Mouse (Mus musculus) liver, embryonic 12.5 days (tissue): ENCODE data around the gene Sh3bp2. TPM values are rescaled to one million over a fixed set of nuclear protein-coding genes. Genes with fewer than 3 reads are reported as not detected.
A peak's percentile ranks its signal among the peaks of the same experiment; 100 is the strongest.

Experiments
- ATAC-seq: fragments of 200-750 bp; cut with Nextera tagmentation; 2 replicates; pipeline ENCODE4 v1.8.0; 2017; ENCODE audit warnings: moderate number of reproducible peaks, mild to moderate bottlenecking, moderate library complexity
- H3K27ac ChIP-seq: fragments of 300-500 bp; sonication (generic); 2 replicates; pipeline ENCODE4 v1.5.1; 2016; ENCODE audit warnings: mild to moderate bottlenecking
- H3K27me3 ChIP-seq: fragments of 300-500 bp; sonication (generic); replicated peaks from 2 replicates; pipeline ENCODE4 v1.6.1; 2016; ENCODE audit warnings: mild to moderate bottlenecking, moderate library complexity
- H3K36me3 ChIP-seq: fragments of 300-500 bp; sonication (generic); 2 replicates; pipeline ENCODE4 v1.6.1; 2016; ENCODE audit warnings: mild to moderate bottlenecking, moderate library complexity
- H3K4me1 ChIP-seq: fragments of 300-500 bp; sonication (generic); 2 replicates; pipeline ENCODE4 v1.6.1; 2016
- H3K4me2 ChIP-seq: fragments of 300-500 bp; sonication (generic); 2 replicates; pipeline ENCODE4 v1.6.1; 2016; ENCODE audit warnings: mild to moderate bottlenecking, moderate library complexity
- H3K4me3 ChIP-seq: fragments of 300-500 bp; sonication (generic); 2 replicates; pipeline ENCODE4 v1.5.1; 2016; ENCODE audit warnings: mild to moderate bottlenecking, moderate library complexity
- H3K9ac ChIP-seq: fragments of 300-500 bp; sonication (generic); 2 replicates; pipeline ENCODE4 v1.6.1; 2016; ENCODE audit warnings: mild to moderate bottlenecking, moderate library complexity
- H3K9me3 ChIP-seq: fragments of 300-500 bp; sonication (generic); replicated peaks from 2 replicates; pipeline ENCODE4 v1.6.1; 2016; ENCODE audit warnings: mild to moderate bottlenecking, moderate library complexity
- whole genome bisulfite sequencing: fragments of 180-500 bp; shearing (Covaris S2); methylation state at CpG from one replicate; pipeline ENCODE4 v1.1.7; 2016; ENCODE audit not compliant: insufficient replicate concordance; 5-methylcytosine and 5-hydroxymethylcytosine counted together
- polyA plus RNA-seq: library from polyadenylated mRNA; unstranded; fragments of >200 nt; fragmentation: Nextera tagmentation; extraction: Ambion mirVana; gene quantifications from 2 replicates; pipeline ENCODE4 v1.2.1, GENCODE M21; 2016

The Sh3bp2 gene
- polyA plus RNA-seq, 1 experiment from 2014 or later, result 4.0 TPM

DNA sequence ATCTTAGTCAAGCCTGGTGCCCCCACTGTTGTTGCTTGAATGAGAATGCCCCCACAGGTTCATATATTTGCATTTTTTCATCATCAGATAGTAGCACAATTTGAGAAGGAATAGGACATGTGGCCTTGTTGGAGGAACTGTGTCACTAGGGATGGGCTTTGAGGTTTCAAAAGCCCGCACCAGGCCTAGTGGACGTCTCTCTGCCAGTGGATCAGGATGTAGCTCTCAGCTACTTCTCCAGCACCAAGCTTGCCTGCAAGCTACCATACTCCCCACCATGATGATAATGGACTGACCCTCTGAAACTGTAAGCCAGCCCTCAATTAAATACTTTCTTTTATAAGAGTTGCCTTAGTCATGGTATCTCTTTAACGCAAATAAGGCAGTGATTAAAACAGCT lies 13.2 kb upstream of the Sh3bp2 start:
- Histone ChIP-seq H3K4me3 (no peak overlapping the region), H3K27me3 (no peaks in the 10 kb centered on the region), H3K9me3 (no peaks in the 10 kb centered on the region), H3K4me2 (peak overlapping the region; percentile 99; the same call in 1 of the 2 replicates), H3K36me3 (no peaks in the 10 kb centered on the region), H3K4me1 (peaks cover 29% of the 10 kb centered on the region), H3K9ac (no peak overlapping the region), H3K27ac (no peak overlapping the region)
- WGBS, result 73% methylated on average over 3 of the region's 3 CpGs
- ATAC-seq, result no peak

DNA sequence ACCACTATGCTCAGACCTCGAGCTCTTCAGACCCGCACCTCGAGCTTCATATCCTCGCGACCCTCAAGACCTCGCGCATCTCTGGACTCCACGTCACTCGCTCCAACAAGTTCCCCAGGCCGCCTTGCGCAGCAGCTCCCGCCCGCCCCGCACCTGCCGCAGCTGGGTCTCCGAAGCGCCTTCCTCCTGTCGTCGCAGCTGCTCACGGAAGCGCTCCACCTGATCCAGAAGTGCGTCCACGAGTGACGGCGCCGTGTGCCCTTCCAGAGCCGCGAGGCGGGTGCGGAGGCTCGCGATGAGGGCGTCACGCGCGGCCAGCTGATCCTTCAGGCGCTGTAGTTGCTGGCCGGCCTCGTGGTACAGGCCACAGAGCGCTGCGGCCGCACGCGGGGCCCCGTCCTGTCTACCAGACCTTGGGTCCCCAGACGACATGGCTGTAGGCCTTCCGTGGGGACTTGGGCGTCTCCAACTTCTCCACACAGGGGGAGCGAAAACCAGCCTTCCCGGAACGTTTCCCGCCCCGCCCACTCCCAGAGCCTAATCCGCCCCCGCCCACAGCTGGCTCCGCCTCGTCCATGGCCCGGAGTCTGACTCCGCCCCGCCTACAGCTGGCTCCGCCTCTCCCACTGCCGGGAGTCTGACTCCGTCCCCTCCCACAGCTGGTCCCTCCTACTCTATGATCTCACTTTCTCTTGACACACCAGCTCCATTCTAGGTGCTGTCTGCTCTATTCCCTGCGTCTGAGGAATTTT lies 12.0 kb upstream of the Sh3bp2 start, which contains the start of gene Tnip2:
Gene Tnip2 (minus strand): TSS at position 526 of the 752 bp plus-strand sequence.
- H3K27ac ChIP-seq, result peak within 1 kb of the TSS; percentile 68
- no peaks in the 10 kb centered on the region for H3K36me3 ChIP-seq
- H3K4me3 ChIP-seq, result peak within 1 kb of the TSS; percentile 81
- peak within 1 kb of the TSS; percentile 99 for H3K4me2 ChIP-seq
- H3K9me3 ChIP-seq, result no peaks in the 10 kb centered on the region
- H3K4me1 ChIP-seq, result peaks cover 37% of the 10 kb centered on the region
- WGBS, result under 1% methylated on average over 64 of the region's 64 CpGs
- peak; percentile 94 for ATAC-seq
- peak within 1 kb of the TSS; percentile 90 for H3K9ac ChIP-seq
- H3K27me3 ChIP-seq, result no peaks in the 10 kb centered on the region

DNA sequence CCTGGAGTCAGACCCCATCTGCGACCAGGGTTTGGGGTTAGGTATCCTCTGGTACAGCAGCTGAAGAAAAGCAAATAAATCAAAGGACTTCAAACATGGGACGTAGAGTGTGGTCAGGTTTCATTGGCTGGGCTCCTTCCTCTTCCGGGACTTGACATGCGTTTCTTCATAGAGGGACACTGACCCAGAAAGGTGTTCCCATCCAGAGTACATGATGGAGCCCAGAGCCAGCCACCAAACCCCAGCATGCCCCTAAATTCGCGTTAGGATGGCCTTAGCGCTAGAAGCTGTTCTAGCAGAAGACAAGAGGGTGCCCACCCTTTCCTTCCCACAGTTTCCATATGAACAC lies 11.4 kb upstream of the Sh3bp2 start:
- Histone ChIP-seq H3K4me3 (peak overlapping the region; percentile 81), H3K4me2 (peak overlapping the region; percentile 99), H3K36me3 (no peaks in the 10 kb centered on the region), H3K27me3 (no peaks in the 10 kb centered on the region), H3K27ac (no peak overlapping the region), H3K9me3 (no peaks in the 10 kb centered on the region), H3K4me1 (peaks cover 37% of the 10 kb centered on the region), H3K9ac (peak overlapping the region; percentile 63)
- peak; percentile 42 for ATAC-seq
- 15% methylated on average over 7 of the region's 7 CpGs for WGBS

DNA sequence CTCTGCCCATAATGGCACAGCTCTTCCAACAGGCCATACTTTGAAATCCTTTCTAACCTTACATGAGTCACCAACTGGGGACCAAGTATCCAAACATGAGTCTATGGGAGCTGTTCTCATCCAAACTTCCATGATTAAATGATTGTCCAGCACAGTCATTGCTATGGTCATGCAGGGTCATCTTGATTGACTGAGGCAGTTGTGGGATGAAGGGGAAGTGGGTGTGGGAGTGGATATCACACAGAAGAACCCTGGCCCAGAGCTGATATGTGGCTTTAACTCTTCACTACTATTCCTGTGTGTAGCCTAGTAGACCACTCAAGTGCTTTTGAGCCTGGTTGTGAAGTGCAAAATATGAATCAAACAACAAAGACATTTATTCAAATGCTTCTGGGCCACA lies 10.5 kb upstream of the Sh3bp2 start:
- H3K36me3 ChIP-seq, result no peaks in the 10 kb centered on the region
- peaks cover 41% of the 10 kb centered on the region for H3K4me1 ChIP-seq
- no peaks in the 10 kb centered on the region for H3K9me3 ChIP-seq
- H3K27ac ChIP-seq, result no peak overlapping the region
- no peak for ATAC-seq
- no peak overlapping the region for H3K9ac ChIP-seq
- H3K4me3 ChIP-seq, result no peak overlapping the region
- H3K4me2 ChIP-seq, result no peak overlapping the region
- H3K27me3 ChIP-seq, result no peaks in the 10 kb centered on the region

DNA sequence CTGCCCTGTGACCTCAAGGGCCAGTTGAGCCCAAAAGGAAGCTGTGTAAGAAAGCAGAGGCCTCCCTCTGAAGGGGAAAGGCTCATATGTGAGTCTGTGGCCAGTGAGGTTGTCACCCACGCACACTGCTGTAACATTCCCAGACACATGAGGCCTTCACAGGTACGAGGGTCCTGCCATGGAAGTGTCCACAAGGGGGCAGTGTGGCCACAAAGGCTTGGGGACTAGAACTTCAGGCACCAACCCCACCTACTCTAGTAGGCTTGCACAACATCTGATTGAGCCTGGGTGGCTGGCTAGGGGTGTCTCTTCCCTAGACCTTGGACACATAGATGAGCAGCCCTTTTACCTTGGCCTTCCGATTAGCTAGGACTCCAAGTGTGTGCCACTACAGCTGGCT lies 7.7 kb upstream of the Sh3bp2 start:
- H3K9ac ChIP-seq, result no peak overlapping the region
- no peaks in the 10 kb centered on the region for H3K36me3 ChIP-seq
- H3K4me1 ChIP-seq, result peaks cover 53% of the 10 kb centered on the region
- H3K9me3 ChIP-seq, result no peaks in the 10 kb centered on the region
- H3K27me3 ChIP-seq, result no peaks in the 10 kb centered on the region
- H3K4me3 ChIP-seq, result no peak overlapping the region
- 14% methylated on average over 3 of the region's 3 CpGs for WGBS
- ATAC-seq, result peak; percentile 11; the same call in 1 of the 2 replicates
- no peak overlapping the region for H3K4me2 ChIP-seq
- H3K27ac ChIP-seq, result no peak overlapping the region

DNA sequence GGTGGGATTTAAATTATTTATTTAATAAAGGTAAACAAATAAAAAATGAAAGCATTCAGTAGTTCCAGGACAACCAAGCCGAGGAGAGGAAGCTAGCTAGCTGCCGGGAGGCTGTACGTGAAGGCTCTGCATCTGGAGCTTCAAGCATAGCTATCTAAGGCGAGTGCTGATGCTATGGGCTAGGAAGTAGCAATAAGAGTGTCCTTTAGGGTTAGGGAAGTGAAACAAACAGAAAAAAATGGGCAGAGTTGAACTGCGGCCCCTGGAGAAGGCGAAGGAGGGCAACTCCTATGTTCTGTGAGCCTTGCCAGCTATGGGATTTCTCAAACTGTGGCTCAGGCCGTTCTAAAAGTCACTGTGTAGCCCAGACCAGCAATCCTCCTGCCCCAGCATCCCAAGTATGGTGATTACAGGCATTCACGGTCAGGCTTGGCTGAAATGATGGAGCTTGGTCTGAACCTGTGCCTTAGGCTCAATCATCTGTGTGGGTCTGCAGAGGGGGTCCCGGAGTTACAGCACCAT lies 6.2 kb upstream of the Sh3bp2 start:
- H3K4me1 ChIP-seq, result peaks cover 49% of the 10 kb centered on the region
- no peak for ATAC-seq
- H3K27me3 ChIP-seq, result no peaks in the 10 kb centered on the region
- no peak overlapping the region for H3K4me3 ChIP-seq
- no peak overlapping the region for H3K4me2 ChIP-seq
- no peak overlapping the region for H3K27ac ChIP-seq
- H3K9ac ChIP-seq, result no peak overlapping the region
- 76% methylated on average over 9 of the region's 9 CpGs for WGBS
- H3K36me3 ChIP-seq, result no peaks in the 10 kb centered on the region
- no peaks in the 10 kb centered on the region for H3K9me3 ChIP-seq

DNA sequence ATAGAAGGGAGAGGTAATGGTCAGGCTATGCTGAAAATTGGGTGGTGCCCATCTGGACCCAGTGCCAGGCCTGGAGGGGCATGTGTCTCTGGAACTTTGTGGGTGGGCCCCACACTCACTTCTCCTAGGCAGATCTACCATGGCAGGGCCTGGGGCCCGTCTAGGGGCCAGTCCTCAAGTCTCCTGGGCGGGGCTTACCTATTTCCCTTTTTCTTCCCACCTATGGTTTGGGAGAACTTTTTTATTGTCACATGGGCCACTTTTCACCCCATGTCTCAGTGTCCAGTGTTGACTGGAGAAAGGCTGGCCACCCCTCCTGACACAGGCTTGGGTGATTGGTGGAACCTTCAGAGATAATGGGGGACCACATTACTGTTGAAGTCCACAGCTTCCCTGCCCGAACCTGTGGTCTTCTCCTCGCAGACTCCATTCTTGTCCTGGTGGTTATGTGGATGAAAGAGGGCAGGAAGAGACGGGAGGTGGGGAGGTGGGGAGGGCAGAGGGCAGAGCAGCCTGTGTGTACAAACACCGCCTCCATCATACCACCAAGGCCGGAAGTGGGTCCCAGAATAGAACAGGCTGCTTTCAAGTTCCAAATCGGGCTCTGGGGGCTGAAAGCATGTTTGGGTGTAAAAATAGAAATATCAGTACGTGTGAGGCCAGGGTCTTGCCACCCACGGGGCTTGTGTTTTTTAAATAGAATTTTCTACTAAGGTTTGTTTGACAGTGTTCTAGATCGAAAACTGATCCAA lies 5.0 kb upstream of the Sh3bp2 start:
- Histone ChIP-seq H3K4me1 (peaks cover 47% of the 10 kb centered on the region), H3K27me3 (no peaks in the 10 kb centered on the region), H3K4me3 (no peak overlapping the region), H3K9me3 (no peaks in the 10 kb centered on the region), H3K9ac (0 out of 2 replicates have a peak overlapping the region, but pooled peaks have one; percentile 17), H3K36me3 (no peaks in the 10 kb centered on the region), H3K4me2 (peak overlapping the region; percentile 24; the same call in 1 of the 2 replicates), H3K27ac (peak overlapping the region; percentile 32; the same call in 1 of the 2 replicates)
- peak; percentile 46; the same call in 1 of the 2 replicates for ATAC-seq
- WGBS, result 28% methylated on average over 11 of the region's 11 CpGs

DNA sequence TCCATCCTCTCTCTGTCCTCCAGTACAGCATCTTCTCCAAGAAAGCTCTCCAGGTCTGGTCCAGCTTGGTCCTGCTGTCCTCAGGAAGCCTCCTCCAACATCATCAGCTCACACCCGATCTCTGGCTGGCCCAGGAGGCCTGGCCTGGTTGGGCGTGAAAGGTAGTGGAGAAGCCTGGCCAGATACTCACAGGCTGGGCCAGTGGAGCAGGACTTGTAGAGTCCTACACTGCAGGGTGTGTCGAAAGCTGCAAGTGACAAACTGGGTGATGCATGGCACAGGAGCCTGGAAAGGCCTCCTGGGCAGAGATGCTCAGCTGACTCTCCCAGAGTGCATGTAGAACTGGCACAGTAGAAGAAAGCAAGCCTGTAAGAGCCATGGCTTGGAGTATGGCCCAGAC lies 4.3 kb upstream of the Sh3bp2 start:
- Histone ChIP-seq H3K9me3 (no peaks in the 10 kb centered on the region), H3K4me2 (no peak overlapping the region), H3K27me3 (no peaks in the 10 kb centered on the region), H3K4me3 (no peak overlapping the region), H3K36me3 (no peaks in the 10 kb centered on the region), H3K27ac (peak overlapping the region; percentile 32; the same call in 1 of the 2 replicates), H3K4me1 (peaks cover 53% of the 10 kb centered on the region), H3K9ac (no peak overlapping the region)
- WGBS, result 56% methylated on average over 3 of the region's 3 CpGs
- no peak for ATAC-seq

DNA sequence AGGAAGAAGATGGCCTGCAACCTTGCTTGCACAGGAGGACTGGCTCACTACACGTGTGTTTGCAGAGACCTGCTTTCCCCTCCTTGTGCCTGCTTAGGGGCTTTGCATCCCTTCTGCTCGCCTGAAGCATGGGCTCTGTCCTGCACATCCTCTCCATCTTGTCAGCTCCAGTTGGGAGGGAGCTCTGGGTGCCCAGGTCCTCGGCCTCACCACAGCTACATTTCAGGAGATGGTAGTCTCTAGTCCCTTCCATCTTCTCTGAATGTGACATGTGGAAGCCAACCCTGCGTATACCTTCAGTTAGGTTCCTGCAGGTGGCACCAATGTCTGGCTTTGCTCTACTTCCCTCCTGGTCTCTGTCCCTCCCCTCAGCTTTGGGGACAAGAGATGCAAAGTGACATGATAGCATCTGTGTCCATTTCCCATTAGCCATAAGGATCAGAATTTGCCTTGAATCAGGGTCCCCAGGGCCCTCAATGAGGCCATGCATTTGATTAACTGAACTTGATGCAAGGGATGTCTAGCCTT lies 1.6 kb upstream of the Sh3bp2 start:
- Histone ChIP-seq H3K9ac (no peak overlapping the region), H3K4me2 (no peak overlapping the region), H3K27me3 (no peaks in the 10 kb centered on the region; the same call in 1 of the 2 replicates), H3K36me3 (no peaks in the 10 kb centered on the region), H3K4me3 (no peak overlapping the region), H3K4me1 (peaks cover 62% of the 10 kb centered on the region), H3K9me3 (no peaks in the 10 kb centered on the region), H3K27ac (no peak overlapping the region)
- no peak for ATAC-seq
- 37% methylated on average over 4 of the region's 4 CpGs for WGBS

DNA sequence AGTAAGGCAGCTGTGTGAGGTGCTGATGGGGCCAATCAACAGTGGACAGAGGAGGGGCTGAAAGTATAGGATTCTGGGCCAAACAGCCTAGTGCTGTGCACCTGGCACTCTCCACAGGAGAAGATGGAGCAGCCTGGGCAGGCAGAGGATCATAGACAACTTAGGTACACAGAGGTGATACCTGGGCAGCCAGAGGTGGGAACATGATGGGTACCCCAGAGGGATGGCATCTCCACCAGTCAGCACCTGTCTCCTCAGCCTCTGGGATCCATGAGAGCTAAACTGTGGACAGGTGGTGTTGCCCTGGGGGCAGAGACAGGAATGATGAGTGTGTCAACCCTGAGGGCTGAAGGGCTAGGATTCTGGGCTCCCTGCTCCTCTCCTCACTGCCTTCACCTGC lies 1.1 kb upstream of the Sh3bp2 start:
- H3K4me1 ChIP-seq, result peaks cover 62% of the 10 kb centered on the region
- ATAC-seq, result no peak
- H3K9ac ChIP-seq, result no peak overlapping the region
- H3K4me3 ChIP-seq, result no peak overlapping the region
- no peaks in the 10 kb centered on the region for H3K36me3 ChIP-seq
- H3K27ac ChIP-seq, result no peak overlapping the region
- no peak overlapping the region for H3K4me2 ChIP-seq
- no peaks in the 10 kb centered on the region; the same call in 1 of the 2 replicates for H3K27me3 ChIP-seq
- no peaks in the 10 kb centered on the region for H3K9me3 ChIP-seq

DNA sequence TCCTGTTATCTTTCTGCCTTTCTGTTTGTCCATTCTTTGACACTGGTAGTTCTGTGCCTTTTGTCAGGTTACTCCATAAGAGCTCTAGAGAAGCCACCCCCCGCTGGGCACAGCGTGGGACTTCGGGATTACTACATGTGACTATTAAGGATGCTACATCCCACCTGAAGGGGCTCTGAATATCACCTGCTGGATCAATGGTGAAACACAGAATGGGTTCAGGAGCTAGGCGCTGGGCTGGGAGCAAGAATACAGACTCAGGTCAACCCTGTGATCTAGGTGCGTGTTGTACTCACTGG lies 788 bp downstream of the Sh3bp2 start:
- no peaks in the 10 kb centered on the region for H3K9me3 ChIP-seq
- peak overlapping the region; percentile 87 for H3K4me2 ChIP-seq
- WGBS, result 34% methylated on average over 5 of the region's 5 CpGs
- ATAC-seq, result no peak
- peak overlapping the region; percentile 77 for H3K27ac ChIP-seq
- H3K4me3 ChIP-seq, result peak overlapping the region; percentile 71
- peak overlapping the region; percentile 77 for H3K9ac ChIP-seq
- no peaks in the 10 kb centered on the region; the same call in 1 of the 2 replicates for H3K27me3 ChIP-seq
- H3K4me1 ChIP-seq, result peaks cover 62% of the 10 kb centered on the region
- no peaks in the 10 kb centered on the region for H3K36me3 ChIP-seq

DNA sequence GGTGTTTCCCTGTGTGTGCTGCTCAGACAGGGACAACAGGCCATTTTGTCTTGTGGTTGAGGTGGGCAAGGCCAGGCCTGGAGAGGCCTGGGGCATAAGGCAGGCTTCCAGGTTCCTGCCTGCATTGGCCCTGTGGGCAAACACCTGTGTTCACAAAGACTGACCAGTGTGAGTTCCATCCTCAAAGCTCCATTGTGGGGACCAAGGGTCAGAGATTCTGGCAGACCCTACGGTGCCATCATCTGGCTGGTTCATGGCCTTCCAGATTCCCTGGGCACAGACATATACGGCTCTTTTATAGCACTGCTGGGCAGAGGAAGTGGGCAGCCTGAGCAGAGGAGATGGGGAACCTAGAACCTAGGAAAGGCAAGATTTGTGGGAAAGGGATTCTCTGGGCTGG lies 1.7 kb downstream of the Sh3bp2 start:
- no peaks in the 10 kb centered on the region; the same call in 1 of the 2 replicates for H3K27me3 ChIP-seq
- no peak overlapping the region for H3K4me3 ChIP-seq
- H3K4me2 ChIP-seq, result peak overlapping the region; percentile 87; the same call in 1 of the 2 replicates
- no peaks in the 10 kb centered on the region for H3K9me3 ChIP-seq
- no peak overlapping the region for H3K27ac ChIP-seq
- no peak overlapping the region for H3K9ac ChIP-seq
- peaks cover 60% of the 10 kb centered on the region for H3K4me1 ChIP-seq
- no peaks in the 10 kb centered on the region for H3K36me3 ChIP-seq
- 79% methylated on average over 2 of the region's 2 CpGs for WGBS
- no peak for ATAC-seq
